Mouse (Mus musculus) myocyte (in vitro differentiated cells): ENCODE data around the gene Rere.

Source experiments
- CEBPB ChIP-seq: IDR thresholded peaks from 2 replicates; pipeline ENCODE4 v1.6.1; 2011; ENCODE audit warnings: mild to moderate bottlenecking, moderate library complexity; ENCODE audit not compliant: poor library complexity, insufficient read depth, severe bottlenecking
- E2F4 ChIP-seq: IDR thresholded peaks from one replicate; pipeline ENCODE4 v1.6.1; 2011; ENCODE audit warnings: mild to moderate bottlenecking, control low read depth, moderate library complexity; ENCODE audit not compliant: insufficient read depth
- MYOG ChIP-seq, 3 experiments: IDR thresholded peaks; one replicate each; pipeline ENCODE4 v1.6.1; 2011; ENCODE audit warnings: control low read depth in 2 of 3, low read depth in 2 of 3, mild to moderate bottlenecking in 2 of 3; ENCODE audit not compliant: insufficient read length in 2 of 3, control insufficient read depth in 1 of 3, insufficient read depth in 1 of 3
- POLR2A ChIP-seq: IDR thresholded peaks from one replicate; pipeline ENCODE4 v1.6.1; 2011; ENCODE audit warnings: low read depth, mild to moderate bottlenecking, control low read depth, moderate library complexity; ENCODE audit not compliant: insufficient read length
- POLR2AphosphoS2 ChIP-seq: IDR thresholded peaks from one replicate; pipeline ENCODE4 v1.6.1; 2011; ENCODE audit warnings: low read depth, control low read depth; ENCODE audit not compliant: insufficient read length
- TCF12 ChIP-seq: IDR thresholded peaks from one replicate; pipeline ENCODE4 v1.6.1; 2011; ENCODE audit warnings: mild to moderate bottlenecking, control low read depth; ENCODE audit not compliant: poor library complexity, insufficient read depth, severe bottlenecking
- TCF3 ChIP-seq: IDR thresholded peaks from one replicate; pipeline ENCODE4 v1.6.1; 2011; ENCODE audit warnings: low read depth, control low read depth; ENCODE audit not compliant: insufficient read length
- USF1 ChIP-seq: IDR thresholded peaks from one replicate; pipeline ENCODE4 v1.6.1; 2011; ENCODE audit warnings: low read depth, mild to moderate bottlenecking, control low read depth, moderate library complexity

DNA sequence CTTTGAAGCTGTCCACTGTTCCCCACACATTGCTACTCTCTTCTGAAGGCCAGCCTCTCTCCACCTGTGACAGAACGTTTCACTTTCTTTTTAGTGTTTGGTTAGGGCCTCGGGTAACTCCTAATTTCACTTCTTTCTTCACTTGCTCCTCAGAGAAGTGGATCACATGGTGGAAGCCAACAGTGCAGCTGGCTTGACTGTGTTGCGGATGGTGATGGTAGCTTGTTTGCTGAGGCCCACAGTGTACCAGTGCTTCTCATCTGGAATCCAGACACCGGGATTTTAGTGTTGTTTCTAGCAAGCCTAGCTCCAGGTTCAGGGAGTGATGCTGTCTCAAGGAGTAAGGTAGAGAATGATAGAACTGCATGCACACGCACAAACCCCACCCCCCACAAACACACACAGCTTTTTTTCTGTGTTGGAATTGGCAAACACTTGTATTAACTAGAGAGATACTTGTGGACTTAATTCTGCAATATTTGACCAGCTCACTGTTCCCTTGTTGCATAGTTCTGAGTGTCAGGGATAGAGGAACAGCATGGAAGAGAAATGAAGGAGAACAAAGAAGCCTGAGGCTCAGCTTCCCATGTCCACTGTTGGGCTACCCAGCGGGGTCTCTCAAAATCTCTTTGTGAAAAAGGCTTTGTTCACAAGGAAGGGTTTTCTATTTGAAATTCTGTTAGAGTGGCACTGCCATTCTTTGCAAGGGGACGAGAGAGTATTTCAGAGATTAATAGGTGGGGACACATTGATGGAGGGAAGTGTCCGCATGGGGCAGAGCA is 144.8 kb downstream of the Rere start:
- TF ChIP-seq POLR2A (no peak), TCF12 (no peak), E2F4 (no peak), MYOG (IDR thresholded peaks at IDR 0.05; ENCODE audit: control insufficient read depth in 1 of 3, insufficient read depth in 1 of 3, insufficient read length in 2 of 3, low read depth in 2 of 3) (no peak), USF1 (no peak), TCF3 (no peak), CEBPB (no peak), POLR2AphosphoS2 (no peak)
